Mouse (Mus musculus): ENCODE measurements around the gene Gripap1.
A peak's percentile ranks its signal among the peaks of the same experiment; 100 is the strongest.
"Not testable (repeated sequence)": the region's sequence is repeated elsewhere in the genome, so short reads cannot be mapped to it uniquely, and the experiment has no call there.

Gripap1 gene

GRCm38 (mm10) chrX:7779294-7779693 lies 10.3 kb upstream of the Gripap1 start:
- no peak for DNase-seq

GRCm38 (mm10) chrX:7782603-7783092 lies 6.9 kb upstream of the Gripap1 start:
- DNase-seq = no peak

DNA sequence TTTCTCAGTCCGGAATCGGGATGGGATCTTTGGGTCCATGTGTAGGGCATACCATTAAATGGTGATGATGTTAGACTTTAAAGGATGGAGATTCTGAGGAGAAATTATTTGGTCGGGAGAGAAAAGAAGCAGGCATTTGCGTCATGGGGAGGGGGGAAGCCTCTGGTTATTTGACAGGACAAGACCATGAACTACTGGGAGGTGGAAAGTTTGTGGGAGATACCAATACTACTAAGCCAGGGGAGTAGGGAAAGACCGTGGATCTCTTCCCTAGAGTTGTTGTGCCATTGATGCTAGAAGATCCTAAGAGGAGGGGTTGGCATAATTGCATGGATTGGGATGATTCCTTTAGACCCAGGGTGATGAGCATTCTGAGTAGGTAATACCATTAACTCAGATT lies 744 bp downstream of the Gripap1 start:
- DNase-seq = no peak

GRCm38 (mm10) chrX:7793361-7793760 lies 3.8 kb downstream of the Gripap1 start:
- no peak for DNase-seq

- DNase-seq = peak; percentile 69
These were observed 5.5 kb downstream of the Gripap1 start for GRCm38 (mm10) chrX:7795016-7795415.

GRCm38 (mm10) chrX:7797327-7797726 lies 7.8 kb downstream of the Gripap1 start:
- no peak for DNase-seq

- not testable (repeated sequence) for DNase-seq
These were observed 12.6 kb downstream of the Gripap1 start for GRCm38 (mm10) chrX:7802157-7802556.

DNA sequence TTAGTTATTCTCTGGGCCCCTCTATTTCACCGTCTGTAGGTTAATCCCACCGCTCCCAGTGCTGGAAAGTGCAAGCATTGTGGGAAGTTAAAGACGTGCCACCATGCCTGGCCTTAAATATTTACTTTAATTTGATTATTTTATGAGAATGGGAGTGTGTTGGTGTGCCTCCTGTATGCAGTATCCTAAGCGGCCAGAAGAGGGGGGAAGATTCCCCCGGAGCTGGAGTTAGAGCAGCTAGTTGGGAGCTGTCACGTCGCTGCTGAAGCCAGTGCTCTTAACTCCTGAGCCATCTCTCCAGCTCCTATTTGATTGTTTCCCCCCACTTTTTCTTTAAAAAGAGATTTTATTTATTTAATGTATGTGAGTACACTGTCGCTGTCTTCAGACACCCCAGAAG lies 25.5 kb downstream of the Gripap1 start:
- DNase-seq = peak; percentile 56

DNA sequence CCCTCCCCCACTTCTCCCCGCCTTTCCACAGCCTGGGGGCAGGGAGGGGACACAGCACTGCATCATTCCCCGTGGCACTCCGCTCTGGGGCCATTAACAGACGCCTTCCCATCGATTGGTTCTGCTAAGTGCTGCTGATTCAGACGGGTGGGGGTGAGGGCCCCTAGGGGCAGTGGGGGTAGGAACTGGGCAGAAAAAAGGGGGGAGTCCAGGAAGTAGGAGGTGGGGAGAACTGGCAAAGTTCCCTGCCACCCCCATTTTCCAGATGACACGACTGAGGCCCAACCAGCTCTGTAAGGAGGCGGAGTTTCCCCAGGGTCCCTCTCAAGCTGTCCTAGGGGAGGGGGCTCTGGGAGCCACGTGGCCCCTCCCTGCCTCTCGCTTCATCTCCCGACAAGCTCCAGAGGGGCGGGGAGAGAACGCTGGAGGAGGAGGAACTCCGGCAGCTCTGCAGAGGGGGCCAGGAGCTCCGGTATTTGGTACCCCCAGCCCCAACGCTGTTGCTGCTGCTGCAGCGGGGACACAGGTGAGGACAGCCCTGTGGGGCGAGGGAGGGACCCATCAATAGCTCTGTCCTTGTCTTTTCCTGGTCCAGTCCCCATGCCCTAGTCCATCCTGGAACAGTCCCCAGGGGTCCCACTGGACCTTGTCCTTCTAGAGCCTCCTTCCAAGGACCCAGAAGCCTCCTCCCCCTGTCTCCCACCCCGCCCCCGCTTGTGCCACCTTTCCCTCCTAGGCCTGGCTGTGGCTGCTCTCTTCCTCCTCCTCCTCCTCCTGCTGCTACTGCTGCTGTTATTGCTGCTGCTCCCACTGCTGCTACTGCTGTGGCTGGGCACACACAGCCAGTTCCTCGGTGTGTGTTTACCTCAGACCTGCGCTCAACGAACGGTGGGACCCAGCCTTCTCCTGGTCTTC lies 32.6 kb downstream of the Gripap1 start, which contains the start of gene Kcnd1:
Kcnd1 (plus strand) TSS at position 425 of the 915 bp plus-strand sequence.
- DNase-seq = peak; percentile 54

DNA sequence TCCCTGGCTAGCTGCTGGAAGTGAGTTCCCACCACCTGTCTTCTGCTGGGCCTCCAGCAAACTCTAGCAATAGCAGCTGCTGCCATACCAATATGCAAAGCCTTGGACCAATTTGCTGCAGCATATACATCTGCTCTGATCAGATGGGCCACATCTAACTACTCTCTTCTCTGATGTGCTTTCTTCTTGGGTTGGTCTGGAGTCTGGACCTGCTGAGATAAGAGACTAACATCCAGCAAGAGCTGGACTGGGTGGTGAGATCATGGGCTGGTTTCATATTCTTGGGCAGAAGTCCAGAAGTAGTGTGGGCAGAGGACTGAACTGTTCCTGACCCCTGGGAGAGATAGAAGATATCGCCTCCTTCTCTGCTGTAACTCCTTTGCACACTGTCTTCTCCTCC lies 47.6 kb downstream of the Gripap1 start:
- DNase-seq = no peak

DNA sequence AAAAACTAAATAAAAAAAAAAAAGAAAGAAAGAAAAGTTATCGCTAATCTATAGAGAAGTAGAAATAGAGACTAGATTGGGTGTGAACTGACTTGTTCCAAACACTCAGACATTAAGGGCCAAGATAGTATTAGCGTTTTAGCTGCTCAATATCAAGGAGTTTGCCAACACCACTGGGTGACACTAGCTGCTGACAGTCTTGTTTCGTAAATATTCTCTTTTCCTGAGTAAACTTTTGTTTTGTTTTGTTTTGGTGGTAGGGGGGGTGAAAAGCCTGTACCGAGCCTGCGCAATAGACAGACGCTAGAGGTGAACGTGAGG lies 51.2 kb downstream of the Gripap1 start:
- no peak for DNase-seq

DNA sequence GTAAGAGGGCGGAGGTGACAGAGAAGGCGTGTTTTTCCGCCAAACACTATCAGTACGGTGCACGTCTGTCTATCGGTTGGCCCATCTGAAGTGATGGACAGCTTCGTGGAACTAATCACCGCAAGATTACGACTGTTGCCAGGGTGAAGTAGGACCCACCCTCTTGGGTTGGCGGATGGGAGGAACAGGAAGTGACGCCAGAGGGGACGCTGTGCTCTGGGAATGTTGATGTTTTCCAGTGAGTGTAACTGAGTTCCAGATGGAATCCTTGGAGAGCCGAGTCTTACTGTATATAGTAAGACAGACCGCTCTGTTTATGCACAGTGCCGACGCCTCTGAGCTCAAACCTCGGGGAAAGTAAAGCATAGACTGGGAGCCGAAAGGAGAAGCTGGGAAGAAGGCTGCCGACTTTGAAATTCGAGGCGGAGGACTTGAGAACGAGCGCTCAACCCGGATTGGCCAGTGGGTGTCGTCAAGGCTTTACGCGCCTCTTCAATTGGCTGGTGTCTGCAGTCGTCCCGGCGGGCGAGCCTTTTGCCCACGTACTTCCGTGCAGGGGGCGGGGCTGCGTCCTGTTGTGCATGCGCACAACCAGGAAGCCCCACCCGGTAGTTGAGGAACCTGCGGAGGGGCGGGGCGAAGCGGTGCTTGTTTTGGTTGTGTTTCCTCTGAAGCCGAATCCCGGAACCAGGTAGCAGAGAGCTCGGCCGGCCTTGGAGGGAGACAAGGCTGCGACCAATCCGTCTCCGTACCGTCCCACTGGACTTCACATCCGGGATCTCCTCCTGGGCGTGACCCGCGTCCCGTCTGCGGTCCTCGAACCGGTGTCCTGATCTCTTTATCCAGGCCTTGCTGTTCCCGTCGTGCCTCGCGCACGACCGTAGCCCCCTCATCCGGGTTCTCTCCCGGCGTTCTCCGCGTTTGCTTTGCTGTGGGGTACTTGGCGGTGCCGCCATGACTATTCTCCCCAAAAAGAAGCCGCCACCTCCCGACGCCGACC lies 51.9 kb downstream of the Gripap1 start, which contains the start of gene Otud5:
Otud5 (plus strand) TSS at position 202 of the 1,000 bp plus-strand sequence.
- peak; percentile 96 for DNase-seq

- DNase-seq = peak; percentile 43
These were observed 52.8 kb downstream of the Gripap1 start for GRCm38 (mm10) chrX:7842318-7842717.

DNA sequence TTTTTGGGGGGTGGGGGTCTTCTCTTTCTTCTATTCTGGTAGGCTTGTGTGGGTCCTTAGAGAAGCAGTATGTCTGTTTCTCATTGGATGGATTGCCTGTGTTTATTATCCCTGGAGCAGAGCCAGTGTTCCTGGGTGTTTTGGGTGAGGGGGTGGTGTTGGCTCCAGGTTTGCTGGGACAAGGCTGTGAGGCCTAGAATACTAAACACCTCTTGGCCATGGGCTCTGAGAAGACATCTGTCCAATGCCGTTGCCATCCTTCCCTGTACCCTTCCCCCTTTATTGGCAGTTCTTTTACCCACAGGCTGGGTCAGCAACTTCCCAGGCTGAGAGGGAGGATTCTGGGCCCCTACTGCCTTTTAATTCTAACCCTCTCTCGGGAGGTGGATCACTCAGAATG lies 58.3 kb downstream of the Gripap1 start:
- DNase-seq = no peak

DNA sequence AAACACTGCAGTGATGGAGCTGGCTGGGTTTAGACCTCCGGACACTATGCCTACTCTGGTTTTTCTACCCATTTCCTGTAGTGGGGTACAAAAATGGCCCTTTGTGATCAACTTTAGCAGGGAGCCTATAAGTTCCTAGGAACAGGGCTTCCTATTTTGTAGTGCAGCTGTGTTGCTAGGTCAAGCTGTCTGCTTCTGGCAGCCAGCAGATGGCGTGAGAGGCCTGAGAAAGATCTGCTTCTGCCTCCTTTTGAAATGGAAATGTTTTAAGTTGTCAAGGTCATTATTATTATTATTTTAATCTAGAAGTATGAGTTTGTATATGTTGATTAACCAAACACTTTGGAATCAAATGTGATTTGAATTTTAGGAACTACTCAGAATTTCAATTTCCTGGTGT lies 65.0 kb downstream of the Gripap1 start:
- peak; percentile 60 for DNase-seq

DNA sequence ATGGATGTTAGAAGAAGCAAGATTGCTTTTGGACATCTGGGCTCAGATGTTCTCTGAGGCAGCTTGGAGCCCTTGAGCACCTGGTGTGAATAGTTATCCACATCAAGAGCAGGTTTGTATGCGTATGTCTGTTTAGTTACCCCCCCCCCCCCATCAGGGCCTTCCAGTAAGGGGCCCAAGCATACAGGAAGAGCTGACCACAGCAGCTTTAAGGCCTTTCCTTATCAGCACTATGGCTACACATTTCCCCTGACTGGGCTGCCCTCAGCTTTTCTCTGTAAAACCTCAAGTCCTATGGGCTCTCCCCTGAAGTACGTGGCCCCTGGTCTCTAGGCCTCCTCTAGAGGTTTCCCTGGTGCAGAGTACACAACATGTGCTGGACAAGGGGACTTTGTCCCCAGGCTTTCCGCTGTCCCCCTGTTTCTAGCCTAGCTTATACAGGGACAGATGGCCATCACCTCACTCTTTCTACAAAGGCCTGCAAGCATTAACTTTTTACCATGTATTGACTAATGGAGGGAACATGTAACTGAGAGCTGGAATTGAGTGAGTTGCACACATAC lies 69.7 kb downstream of the Gripap1 start:
- DNase-seq = no peak

GRCm38 (mm10) chrX:7863181-7863580 lies 73.6 kb downstream of the Gripap1 start:
- no peak for DNase-seq

- DNase-seq = no peak
These were observed 75.0 kb downstream of the Gripap1 start for GRCm38 (mm10) chrX:7864551-7864950.

GRCm38 (mm10) chrX:7865343-7865742 lies 75.8 kb downstream of the Gripap1 start:
- DNase-seq = no peak

GRCm38 (mm10) chrX:7865786-7866185 lies 76.2 kb downstream of the Gripap1 start:
- no peak for DNase-seq

GRCm38 (mm10) chrX:7867141-7867540 lies 77.6 kb downstream of the Gripap1 start:
- DNase-seq = no peak

DNA sequence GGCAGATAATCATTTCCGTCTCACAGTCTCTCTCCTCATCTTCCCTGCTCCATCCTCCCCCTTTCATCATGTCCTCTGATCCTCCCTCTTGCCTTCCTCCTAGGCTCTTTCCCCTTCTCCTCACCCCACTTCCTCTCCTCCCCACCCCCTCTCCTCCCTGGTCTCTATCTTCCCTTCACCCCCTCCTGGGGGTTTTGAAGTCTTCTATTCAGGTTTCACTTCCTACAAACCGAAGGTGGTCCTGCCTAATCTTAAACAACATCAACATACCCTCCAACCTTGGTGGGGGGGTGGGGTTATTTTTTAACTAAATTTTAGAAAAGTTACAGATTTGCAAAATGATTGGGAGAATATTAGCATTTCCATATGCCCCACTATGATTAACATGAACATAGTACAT lies 78.9 kb downstream of the Gripap1 start:
- DNase-seq = no peak

GRCm38 (mm10) chrX:7869826-7870225 lies 80.3 kb downstream of the Gripap1 start:
- no peak for DNase-seq
